Mouse (Mus musculus): Measurements from ENCODE around the gene Spag16.

DNA sequence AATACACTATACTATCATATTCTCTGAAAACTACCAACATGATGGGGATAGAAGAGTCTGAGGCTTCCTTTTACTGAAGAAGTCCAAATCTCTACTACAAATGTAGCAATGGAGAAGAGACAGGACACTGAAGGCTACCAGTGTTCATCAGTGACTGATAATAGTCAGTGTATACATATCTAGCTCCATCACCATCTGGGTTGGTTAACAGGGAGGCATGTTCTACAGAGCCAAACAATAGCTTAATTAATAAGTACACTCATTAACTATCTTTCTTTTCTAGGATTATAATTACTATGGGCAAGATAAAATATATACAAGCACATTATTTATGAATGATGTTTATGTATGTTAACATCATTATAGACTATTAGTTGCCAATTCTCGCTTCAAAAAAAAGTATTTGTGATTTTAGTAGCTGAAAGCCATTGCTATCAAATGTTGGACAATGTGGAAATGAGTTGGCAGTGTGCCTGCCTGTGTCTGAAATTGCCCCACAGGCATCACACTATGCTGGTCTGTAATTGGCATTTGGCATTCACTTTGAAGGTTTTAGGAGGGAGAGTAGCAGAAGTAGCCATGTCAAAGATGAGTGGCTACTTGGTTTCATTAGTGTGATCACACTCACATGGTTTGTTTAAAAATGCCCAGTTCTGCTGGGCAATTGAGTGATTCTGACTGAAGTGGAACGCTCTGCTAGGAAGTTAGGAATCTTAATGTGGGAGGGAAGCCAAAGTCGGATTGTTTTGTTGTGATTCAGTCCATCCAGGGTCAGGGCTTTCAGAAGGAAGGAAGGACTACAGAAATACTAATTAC lies 338.8 kb downstream of the Spag16 start:
- TF ChIP-seq POLR2A (IDR thresholded peaks at IDR 0.05; ENCODE audit: borderline replicate concordance, extremely low read depth, low read depth, low read length) (no peak), CTCF (IDR thresholded peaks at IDR 0.05; ENCODE audit: insufficient read depth, low read length) (no peak)
